9 mouse cellular contexts compared by ENCODE assay signal in genomic region chr4:155129132-155129917, GRCm38 (mm10). TPM values are rescaled to one million over a fixed set of nuclear protein-coding genes. Genes with fewer than 3 reads are reported as not detected.
A peak's percentile ranks its signal among the peaks of the same experiment; 100 is the strongest.
DNase-seq lines count a peak whose midpoint lies in the region; ATAC-seq and TF ChIP-seq lines count a peak whose summit lies in the region.
"Had no signal": no experiment of that assay in that cellular context is flagged by ENCODE, and none has a peak within 500 bp of the region (broad histone marks: within the 10 kb centered on the region; RNA-seq: fewer than 3 reads in every experiment).

No protein-coding gene starts in this region.

- no peak overlapping the region for H3K4me2 ChIP-seq in limb, embryonic 15.5 days
- H3K4me2 ChIP-seq: liver, embryonic 15.5 days had no signal

- TF ChIP-seq CTCF in brain, embryonic 14.5 days (IDR thresholded peaks at IDR 0.05; ENCODE audit: borderline replicate concordance, extremely low read depth, insufficient read depth, insufficient read length): peak; percentile 21; the same call in 1 of the 2 replicates

- no peak overlapping the region for H3K4me3 ChIP-seq in limb, embryonic 15.5 days
- H3K4me3 ChIP-seq: liver, embryonic 15.5 days had no signal

- H3K4me1 ChIP-seq in limb, embryonic 15.5 days: peaks cover 88% of the 10 kb centered on the region

- ATAC-seq in limb, embryonic 15.5 days (ENCODE audit: insufficient number of reproducible peaks, low FRiP score, low TSS enrichment, low read depth): no peak

- H3K9me3 ChIP-seq in limb, embryonic 15.5 days: no peaks in the 10 kb centered on the region
- H3K9me3 ChIP-seq: liver, embryonic 15.5 days had no signal

- H3K9ac ChIP-seq in limb, embryonic 15.5 days: no peak overlapping the region
- H3K9ac ChIP-seq: liver, embryonic 15.5 days had no signal

- H3K27me3 ChIP-seq in limb, embryonic 15.5 days: no peaks in the 10 kb centered on the region
- H3K27me3 ChIP-seq: liver, embryonic 15.5 days had no signal

- peak; percentile 64 for DNase-seq in gastrocnemius, adult 18-20 months (ENCODE audit: low spot score)
- DNase-seq in gastrocnemius, postnatal 14 days: no peak
- DNase-seq in CD4-positive helper T cell, adult 2 months (ENCODE audit: low read depth, low spot score): peak; percentile 67
- DNase-seq in brain, embryonic 14.5 days (ENCODE audit: low read depth): no peak
- peak; percentile 52 to 66 for DNase-seq in heart, postnatal 10 days
- peak; percentile 56 to 59 for DNase-seq in spleen, postnatal 36 days (ENCODE audit: low spot score in 2 of 2)
- DNase-seq in embryo, embryonic 11 days: no peak

- no peak for TF ChIP-seq POLR2A in brain, embryonic 14.5 days (IDR thresholded peaks at IDR 0.05; ENCODE audit: borderline replicate concordance, extremely low read depth, insufficient read depth, insufficient read length, poor library complexity, severe bottlenecking)

- peak overlapping the region; percentile 85 for H3K27ac ChIP-seq in limb, embryonic 15.5 days
- H3K27ac ChIP-seq: liver, embryonic 15.5 days had no signal

- WGBS in limb, embryonic 15.5 days: 83% methylated on average over 10 of the region's 10 CpGs

- intact Hi-C loops in gastrocnemius, postnatal 14 days (cut with DNase I; ENCODE audit: low total_unique reads): loop anchor here (10.0 kb wide), 1 partner anchor 115 kb away; the partner anchor contains the start of gene Faap20
- intact Hi-C loops in heart, postnatal 10 days (cut with DNase I): no loop called here

- H3K36me3 ChIP-seq in limb, embryonic 15.5 days: no peaks in the 10 kb centered on the region
- H3K36me3 ChIP-seq: liver, embryonic 15.5 days had no signal

RNA-seq across cellular contexts. Expression of gene Morn1, which starts 42.9 kb away (rescaled TPM):
- total RNA-seq in gastrocnemius, adult 18-20 months (2021): 1 to 10 TPM in 1 of 2 experiments, under 1 TPM in 1; 1.00 to 1.9 TPM
- 1 to 10 TPM; 2.3 to 2.9 TPM for total RNA-seq in gastrocnemius, postnatal 14 days (2021)
- 8.0 and 12.6 TPM in 2 replicates for polyA plus RNA-seq in brain, embryonic 14.5 days (2012; rRNA removed)
- total RNA-seq in heart, postnatal 10 days (2021): 1 to 10 TPM; 2.8 to 3.8 TPM
- polyA plus RNA-seq in limb, embryonic 15.5 days (2015; fragmentation: Nextera tagmentation; extraction: Ambion mirVana): 5.0 and 6.2 TPM in 2 replicates

RNA-seq across cellular contexts. Expression of gene Rer1, which starts 43.1 kb away (rescaled TPM):
- total RNA-seq in gastrocnemius, adult 18-20 months (2021): 10 to 100 TPM; 53.0 to 58.0 TPM
- total RNA-seq in gastrocnemius, postnatal 14 days (2021): 10 to 100 TPM; 48.1 to 48.8 TPM
- 84.0 and 95.7 TPM in 2 replicates for polyA plus RNA-seq in brain, embryonic 14.5 days (2012; rRNA removed)
- 10 to 100 TPM; 71.8 to 77.3 TPM for total RNA-seq in heart, postnatal 10 days (2021)
- 170 and 176 TPM in 2 replicates for polyA plus RNA-seq in limb, embryonic 15.5 days (2015; fragmentation: Nextera tagmentation; extraction: Ambion mirVana)

Comparison
In these comparisons a context has a peak if more than half of its experiments do, and no peak if none do; other contexts are left out.
1. DNase-seq: peak in gastrocnemius, adult 18-20 months (single experiment), CD4-positive helper T cell, adult 2 months (single experiment), heart, postnatal 10 days (2 of 2) and spleen, postnatal 36 days (2 of 2); none in gastrocnemius, postnatal 14 days (single experiment), brain, embryonic 14.5 days (single experiment) and embryo, embryonic 11 days (single experiment).